Mouse (Mus musculus): ENCODE data around the gene Glt8d2.
"Not testable (repeated sequence)": the region's sequence is repeated elsewhere in the genome, so short reads cannot be mapped to it uniquely, and the experiment has no call there.

Gene Glt8d2

DNA sequence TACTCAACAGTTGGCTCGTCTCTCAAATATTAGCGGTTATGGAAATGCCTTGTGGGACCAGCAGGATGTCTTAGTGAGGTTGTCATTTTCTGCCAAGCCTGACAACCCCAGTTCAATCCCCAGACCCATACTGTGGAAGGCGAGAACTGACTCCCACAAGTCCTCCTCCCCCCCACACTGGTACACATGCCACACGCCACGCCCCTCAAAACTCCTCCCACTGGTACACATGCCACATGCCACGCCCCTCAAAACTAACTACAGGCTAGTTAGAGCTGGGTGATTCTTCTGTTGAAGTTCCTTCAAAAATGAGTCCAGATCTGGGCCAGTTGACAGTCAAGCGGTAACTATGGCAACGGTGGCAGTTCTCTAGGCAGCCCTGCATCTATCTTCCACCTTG, 44.4 kb downstream of the Glt8d2 start:
- DNase-seq: no peak

DNA sequence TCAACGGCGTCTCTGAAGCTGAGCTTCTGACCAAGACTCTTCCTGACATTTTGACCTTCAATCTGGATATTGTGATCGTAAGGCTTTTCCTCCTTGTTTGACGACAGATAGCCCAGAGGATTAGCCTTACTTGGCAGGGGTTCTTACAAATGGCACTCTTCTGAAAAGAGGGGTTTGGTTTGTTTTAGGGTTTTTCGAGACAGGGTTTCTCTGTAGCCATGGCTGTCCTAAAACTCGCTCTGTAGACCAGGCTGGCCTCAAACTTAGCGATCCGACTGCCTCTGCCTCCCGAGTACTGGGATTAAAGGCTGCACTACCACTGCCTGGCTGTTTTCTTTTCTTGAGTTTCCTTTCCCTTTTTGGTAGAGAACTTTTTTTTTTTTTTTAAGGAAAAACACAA, 49.0 kb downstream of the Glt8d2 start:
- DNase-seq: no peak

DNA sequence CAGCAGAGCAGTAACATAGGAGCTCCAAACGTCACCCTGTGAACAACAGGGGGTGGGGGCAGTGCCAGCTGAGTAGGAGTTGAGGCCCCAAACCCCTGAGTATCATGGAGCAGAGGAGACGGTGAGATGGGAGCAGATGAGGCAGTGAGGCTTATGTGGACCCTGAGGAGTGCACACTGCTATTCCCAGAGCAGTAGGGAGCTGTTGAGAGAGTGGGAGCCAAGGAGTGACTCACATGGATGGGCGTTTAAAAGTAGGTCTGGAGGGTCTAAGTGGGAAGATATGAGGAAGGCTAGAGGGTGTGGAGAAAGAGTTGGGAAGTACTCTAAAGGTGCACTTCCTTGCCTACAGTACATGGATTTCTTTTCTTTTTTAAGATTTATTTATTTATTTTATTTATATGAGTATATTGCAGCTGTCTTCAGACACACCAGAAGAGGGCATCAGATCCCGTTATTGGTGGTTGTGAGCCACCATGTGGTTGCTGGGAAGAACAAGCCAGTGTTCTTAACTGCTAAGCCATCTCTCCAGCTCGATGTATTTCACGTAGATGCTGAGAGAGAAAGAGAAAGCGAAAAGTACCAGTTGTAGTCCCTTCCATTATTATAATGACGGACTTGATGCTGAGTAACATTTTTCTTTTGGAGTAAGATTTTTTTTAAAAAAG, 51.3 kb downstream of the Glt8d2 start:
- no peak for DNase-seq

DNA sequence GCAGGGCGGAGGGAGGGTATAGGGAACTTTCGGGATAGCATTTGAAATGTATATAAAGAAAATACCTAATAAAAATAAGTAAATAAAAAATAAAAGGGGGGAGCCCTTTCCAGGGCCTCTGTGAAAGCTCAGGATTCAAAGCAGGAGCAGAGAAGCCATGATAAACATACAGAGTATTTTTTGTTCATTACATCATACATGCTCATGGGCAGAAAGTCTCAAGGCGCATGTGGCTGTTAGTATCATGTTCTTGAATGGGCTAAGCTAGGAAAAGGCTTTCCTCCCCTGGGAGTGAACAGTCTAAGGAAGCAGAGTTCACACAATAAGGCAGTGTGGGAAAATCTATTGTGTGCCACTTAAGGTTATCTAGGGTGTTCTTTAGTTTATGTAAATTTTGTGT, 54.1 kb downstream of the Glt8d2 start:
- no peak for DNase-seq

DNA sequence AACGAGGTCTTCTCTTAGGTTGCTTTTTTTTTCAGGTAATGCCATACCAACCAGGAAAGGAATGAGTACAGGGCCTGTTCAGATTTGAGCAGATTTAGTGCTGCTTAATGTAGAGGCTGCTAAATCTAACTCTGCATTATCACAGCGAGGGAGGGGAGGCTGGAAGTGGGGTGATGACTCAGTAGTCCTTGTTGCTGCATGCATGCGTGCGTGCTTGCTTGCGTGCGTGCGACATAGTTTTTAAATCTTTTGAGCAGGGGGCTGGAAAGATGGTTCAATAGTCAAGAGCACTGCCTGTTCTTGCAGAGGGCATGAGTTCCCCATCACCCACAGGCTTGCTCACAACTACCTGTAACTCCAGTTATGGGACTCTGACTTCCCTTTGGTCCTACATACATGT, 56.1 kb downstream of the Glt8d2 start:
- DNase-seq: no peak

DNA sequence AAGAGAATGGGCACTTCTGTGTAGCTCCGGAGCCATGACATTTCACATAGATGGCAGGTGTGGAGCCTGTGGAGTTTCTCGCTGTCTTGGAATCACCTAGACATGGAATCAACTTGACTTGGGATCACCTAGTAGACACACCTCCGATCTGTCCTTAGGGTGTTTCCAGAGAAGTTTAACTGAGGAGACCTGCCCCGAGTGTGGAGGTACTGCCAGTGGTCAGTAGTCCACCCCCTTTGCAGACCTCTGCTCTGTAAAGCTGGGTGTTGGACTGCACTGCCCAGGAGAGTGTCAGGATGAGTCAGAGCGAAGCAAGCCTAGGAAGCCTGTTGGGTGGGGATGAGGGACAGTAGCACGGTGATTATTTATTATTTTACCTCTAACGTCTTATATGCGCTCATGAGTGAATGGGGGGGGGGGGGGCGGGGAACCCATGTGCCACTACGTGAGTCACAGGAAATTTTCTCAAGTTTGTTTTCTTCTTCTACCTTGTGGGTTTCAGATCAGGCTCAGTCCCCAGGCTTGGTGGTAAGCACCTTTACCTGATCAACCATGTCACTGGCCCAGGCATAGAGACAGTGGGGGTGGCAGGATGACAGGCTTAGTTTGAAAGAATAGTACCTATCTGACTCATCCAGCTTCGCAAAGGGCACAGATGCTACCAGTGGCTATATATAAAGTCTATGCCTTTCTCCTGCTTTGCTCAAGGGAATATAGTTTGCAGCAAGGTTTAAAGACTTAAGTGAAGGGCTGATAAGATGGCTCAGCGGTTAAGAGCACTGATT, 57.8 kb downstream of the Glt8d2 start:
- DNase-seq: no peak

DNA sequence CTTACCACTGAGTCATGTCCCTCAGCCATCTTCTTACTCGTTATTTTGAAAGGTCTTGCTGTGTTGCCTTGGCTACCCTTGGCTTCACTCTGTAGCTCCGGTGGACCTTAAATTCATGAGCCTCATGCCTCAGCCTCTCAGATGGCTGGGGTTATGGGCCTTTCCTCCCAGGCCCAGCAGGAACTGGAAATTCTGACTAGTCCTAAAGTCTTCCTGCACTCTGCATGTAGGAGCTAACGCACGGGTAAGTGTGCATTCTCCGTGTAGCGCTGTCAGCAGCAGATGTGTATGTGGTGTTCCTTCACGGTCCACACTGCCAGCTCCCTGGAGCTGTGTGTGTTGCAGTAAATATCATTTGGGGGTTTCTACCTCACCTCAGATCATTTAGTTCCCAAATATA, 59.3 kb downstream of the Glt8d2 start:
- no peak for DNase-seq

DNA sequence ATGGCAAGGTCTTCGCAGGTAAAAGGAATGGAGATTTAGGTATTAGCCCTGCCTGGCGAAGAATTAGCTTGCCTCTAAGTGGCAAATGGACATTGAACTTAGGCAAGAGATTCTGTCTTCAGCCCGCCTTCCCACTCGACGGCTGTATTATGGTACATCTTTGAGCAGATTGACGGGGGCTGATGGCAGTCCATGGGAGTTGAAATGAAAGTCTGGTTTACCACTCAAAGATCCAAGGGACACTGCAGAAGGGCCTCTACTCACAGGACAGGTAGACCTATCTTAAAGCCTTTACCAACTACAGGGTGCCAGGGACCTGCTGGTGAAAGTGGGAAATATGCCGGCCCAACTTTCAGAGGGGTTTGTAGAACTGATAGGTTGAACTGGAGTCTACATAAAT, 60.0 kb downstream of the Glt8d2 start:
- no peak for DNase-seq

DNA sequence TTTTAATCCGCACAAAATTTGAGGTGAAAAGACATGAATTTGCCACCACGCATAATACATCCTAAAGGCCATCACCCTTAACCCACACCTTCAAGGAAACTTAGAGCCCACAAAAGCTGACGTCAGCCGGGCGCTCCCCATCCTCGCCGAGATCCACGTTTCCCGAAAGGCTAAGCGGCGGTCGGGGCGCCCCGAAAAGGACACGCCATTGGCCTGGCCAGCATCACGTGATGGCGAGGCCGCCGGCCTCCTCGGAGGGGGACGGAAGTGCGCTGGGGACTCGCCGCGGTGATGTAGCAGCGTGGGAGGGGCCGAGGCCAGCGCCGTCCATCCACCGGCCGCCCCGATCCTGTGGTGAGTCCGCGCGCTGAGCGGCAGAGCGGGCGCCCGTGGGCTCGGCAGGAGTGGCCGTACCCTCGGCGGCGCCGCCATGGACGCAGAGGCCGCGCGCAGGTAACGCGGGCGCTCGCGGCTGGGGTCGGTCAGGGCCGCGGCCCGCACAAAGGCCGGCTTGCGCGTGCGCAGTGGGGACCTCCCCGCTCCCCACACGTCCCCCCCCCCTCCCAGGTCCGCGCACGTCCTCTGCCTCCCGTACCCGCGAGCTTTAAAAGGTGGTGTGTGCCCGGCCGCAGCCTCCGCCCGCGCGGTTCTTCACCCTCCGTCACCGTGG, 60.7 kb downstream of the Glt8d2 start, which contains the start of gene Tdg:
Gene Tdg (plus strand): TSS at position 243 of the 670 bp plus-strand sequence.
- DNase-seq: peak; percentile 94 to 96

DNA sequence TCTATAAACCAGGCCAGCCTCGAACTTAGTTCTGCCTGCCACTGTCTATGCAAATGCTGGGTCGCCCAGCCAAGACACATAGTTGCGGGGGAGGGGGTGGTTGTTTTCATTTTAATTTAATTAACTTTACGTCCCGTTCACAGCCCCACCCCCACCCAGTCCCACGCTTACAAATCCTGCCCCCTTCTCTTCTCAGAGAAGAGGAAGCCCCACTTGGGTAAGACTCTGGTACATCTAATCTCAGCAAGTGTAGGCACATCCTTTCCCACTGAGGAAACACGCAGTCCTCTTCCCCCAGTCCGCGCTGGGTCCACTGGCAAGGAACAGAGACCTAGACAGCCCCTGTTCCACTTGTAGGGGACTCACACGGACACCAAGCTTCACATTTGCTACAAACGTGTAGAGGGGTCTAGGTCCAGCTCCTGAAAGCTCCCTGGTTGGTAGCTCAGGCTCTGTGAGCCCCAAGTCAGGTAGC, 61.3 kb downstream of the Glt8d2 start:
- no peak for DNase-seq

DNA sequence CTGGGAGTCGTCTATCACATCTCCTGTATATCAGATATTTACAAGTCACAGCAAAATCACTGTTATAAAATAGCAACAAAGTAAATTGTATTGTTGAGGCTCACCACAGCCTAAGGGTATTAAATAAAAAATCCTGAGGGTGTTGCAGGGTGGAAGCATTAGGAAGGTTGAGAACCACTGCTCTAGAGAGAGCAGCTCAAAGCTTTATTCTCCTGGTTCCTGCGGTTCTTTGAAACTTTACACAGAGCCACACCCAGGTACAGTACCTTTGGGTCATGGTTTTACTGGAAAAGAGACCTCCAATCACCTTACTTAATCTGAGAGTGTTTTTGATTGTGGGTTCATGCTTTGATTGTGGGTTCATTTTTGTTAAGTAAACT, 66.9 kb downstream of the Glt8d2 start:
- DNase-seq: not testable (repeated sequence)

DNA sequence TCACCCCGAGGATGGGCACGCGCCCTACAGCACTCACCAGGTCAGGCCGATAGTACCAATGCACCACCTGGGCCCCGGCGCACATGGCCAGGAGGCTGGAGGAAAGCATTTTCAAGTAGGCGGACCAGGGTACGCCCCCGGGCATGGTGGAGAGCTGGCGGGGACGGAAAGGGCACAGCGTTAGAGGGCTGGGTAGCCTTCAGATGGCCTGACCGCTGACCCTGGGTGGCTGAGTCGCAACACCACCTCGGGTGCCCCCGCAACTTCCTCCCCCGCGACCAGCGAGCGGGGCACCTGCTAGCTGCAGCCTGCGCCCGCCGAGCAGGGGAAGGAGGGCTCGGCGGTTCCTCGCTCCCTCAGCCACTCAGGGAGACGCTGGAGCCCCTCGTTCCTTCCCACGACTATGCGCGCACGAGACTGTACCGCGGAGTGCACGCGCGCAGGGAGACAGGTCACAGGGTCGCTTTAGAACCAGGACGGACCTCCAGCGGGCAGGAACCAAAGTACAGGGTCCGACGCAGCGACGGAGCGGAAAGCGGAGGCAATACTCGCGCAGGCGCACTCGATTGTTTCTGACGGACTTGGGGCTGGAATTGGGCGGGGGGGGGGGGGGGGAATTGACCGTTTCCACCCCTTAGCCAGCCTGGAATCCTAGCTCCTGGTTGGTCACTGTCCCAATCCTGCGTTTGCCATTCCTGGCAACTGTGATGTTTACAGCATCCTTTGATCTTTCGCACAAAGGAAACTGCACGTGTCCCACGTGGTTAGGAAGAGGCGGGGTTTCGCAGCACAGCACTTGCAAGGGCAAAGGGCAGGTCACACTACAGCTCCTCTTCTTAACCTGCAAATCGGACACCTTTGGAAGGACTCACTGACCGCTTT, 67.5 kb downstream of the Glt8d2 start, which contains the start of gene 1190007I07Rik:
Gene 1190007I07Rik (minus strand): TSS at position 558 of the 882 bp plus-strand sequence.
- peak; percentile 92 for DNase-seq

DNA sequence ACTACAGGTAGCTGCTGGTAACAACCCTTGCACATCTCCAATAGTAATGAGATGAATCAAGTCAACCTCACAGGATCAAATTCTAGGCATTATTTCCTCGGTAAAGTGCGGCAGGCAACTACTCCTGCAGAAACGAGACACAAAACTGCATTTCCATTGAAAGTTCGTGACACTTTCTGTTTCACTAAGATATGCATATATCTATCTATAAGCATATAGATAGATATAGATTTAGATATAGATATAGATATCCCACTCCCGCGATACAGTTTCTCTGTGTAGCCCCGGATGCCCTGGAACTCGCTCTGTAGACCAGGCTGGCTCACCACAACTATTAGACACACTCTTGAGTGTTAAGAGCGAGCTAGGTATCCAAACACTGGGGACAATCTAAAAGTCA, 68.2 kb downstream of the Glt8d2 start:
- no peak for DNase-seq
